Mouse (Mus musculus): ENCODE data around the gene Lrrc39. TPM values are rescaled to one million over a fixed set of nuclear protein-coding genes. Genes with fewer than 3 reads are reported as not detected.

Lrrc39 gene
- polyA plus RNA-seq, 1 experiment from 2014 or later = 2.9 TPM

DNA sequence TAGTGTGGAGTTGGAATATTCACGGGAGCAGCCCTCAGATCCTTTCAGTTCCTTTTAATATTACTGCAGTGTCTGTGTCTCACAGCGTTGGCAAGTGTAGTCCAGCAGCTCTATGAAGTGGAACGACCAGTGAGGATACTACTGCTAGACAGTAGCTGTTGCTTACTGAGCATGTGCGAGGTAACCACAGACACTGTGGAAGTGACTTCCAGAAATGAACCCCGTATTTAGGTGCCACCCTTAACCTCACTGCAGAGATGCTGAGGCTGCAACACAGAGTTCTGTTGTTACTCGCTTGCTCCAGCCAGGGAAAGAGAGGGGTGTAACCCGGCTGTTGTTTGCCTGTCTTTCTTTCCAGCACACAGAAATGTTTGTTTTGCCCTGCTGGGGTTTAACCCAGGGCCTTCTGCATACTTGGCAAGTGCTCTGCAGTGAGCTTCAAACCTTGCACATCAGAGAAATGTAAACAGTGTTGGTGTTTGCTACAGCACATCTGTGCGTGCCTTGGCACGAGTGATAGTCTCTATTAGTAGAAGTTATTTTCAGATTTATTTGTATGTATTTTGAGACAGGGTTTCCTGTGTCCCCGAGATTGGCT, 51.6 kb downstream of the Lrrc39 start, which contains the start of gene Trmt13:
TSS of gene Trmt13 (minus strand) at position 293 of the 598 bp plus-strand sequence.
- Histone ChIP-seq H3K4me1 (replicated peaks) (peaks cover 23% of the 10 kb centered on the region; the same call in 1 of the 2 replicates), H3K27ac (replicated peaks) (0 out of 2 replicates have a peak within 1 kb of the TSS, but pooled peaks have one; percentile 10), H3K4me2 (peak within 1 kb of the TSS; percentile 8; the same call in 1 of the 2 replicates), H3K9me3 (replicated peaks) (no peaks in the 10 kb centered on the region), H3K27me3 (no peaks in the 10 kb centered on the region), H3K36me3 (replicated peaks) (peaks cover 74% of the 10 kb centered on the region), H3K9ac (no peak within 1 kb of the TSS), H3K4me3 (replicated peaks) (no peak within 1 kb of the TSS)
- whole genome bisulfite sequencing (ENCODE audit: insufficient replicate concordance) = 77% methylated on average over 10 of the region's 10 CpGs
- ATAC-seq (ENCODE audit: insufficient read depth) = peak; percentile 66

DNA sequence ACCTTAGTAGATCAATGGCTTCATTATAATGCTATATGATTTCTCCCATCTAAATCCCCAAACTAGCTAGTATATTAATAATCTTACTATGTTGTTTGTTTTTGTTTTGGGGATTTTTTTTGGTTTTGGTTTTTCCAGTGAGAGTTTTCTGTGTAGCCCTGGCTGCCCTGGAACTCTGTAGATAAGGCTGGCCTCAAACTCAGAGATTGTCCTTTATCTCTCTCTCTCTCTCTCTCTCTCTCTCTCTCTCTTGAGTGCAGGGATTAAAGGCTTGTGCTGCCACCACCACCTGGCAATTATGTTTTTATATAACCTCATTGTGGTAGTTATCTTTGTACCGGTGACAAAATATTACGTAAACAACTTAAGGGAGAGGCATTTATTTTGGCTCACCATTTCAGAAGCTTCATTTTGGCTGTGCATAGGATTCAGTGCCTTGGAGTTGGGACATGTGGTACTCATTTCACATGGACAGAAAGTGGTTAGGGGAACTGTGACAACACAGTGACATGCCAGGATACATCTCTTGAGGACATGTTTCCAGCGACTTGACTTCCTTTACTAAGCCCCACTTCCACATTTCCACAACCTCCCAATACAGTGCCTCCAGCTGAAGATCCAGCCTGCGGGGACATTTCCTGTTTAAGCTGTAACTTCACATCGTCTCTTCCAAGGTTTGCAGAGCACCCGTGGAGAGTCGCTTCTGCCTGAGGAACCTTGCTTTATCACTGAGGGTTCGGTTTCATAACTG, 52.7 kb downstream of the Lrrc39 start:
- no peak for ATAC-seq (ENCODE audit: insufficient read depth)
- H3K36me3 ChIP-seq (replicated peaks) = peaks cover 75% of the 10 kb centered on the region

DNA sequence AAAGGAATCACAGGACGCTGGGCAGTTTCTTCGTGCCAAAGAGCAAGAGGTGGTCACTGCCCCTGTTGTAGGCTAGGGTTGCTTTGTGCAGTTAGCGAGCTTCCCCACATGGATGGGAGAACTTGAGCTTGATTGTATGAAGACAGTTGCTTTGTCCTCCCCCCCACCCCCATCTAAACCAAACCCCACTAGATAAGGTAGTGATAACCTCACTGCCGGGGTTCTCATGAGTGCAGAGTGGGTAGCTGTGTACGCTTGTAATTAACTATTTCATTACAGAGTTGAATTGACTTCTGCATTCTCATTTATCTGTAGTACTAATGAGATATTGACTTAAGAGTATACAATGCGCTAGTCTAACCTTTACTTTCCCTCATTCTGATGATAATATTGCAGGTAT, 56.1 kb downstream of the Lrrc39 start:
- Histone ChIP-seq H3K27me3 (no peaks in the 10 kb centered on the region), H3K36me3 (replicated peaks) (peaks cover 81% of the 10 kb centered on the region), H3K27ac (replicated peaks) (no peak overlapping the region), H3K4me1 (replicated peaks) (peaks cover 34% of the 10 kb centered on the region), H3K4me3 (replicated peaks) (no peak overlapping the region), H3K9me3 (replicated peaks) (no peaks in the 10 kb centered on the region), H3K9ac (no peak overlapping the region), H3K4me2 (no peak overlapping the region)
- 50% methylated on average over 6 of the region's 6 CpGs for WGBS (ENCODE audit: insufficient replicate concordance)
- ATAC-seq (ENCODE audit: insufficient read depth) = no peak

More for the DNA sequence above, 52.7 kb downstream of the Lrrc39 start:
- no peak overlapping the region for H3K9ac ChIP-seq
- 0 out of 2 replicates have a peak overlapping the region, but pooled peaks have one; percentile 10 for H3K27ac ChIP-seq (replicated peaks)
- H3K4me1 ChIP-seq (replicated peaks) = peaks cover 29% of the 10 kb centered on the region
- no peak overlapping the region for H3K4me3 ChIP-seq (replicated peaks)
- WGBS (ENCODE audit: insufficient replicate concordance) = 63% methylated on average over 8 of the region's 8 CpGs
- no peak overlapping the region for H3K4me2 ChIP-seq
- H3K27me3 ChIP-seq = no peaks in the 10 kb centered on the region
- no peaks in the 10 kb centered on the region for H3K9me3 ChIP-seq (replicated peaks)

DNA sequence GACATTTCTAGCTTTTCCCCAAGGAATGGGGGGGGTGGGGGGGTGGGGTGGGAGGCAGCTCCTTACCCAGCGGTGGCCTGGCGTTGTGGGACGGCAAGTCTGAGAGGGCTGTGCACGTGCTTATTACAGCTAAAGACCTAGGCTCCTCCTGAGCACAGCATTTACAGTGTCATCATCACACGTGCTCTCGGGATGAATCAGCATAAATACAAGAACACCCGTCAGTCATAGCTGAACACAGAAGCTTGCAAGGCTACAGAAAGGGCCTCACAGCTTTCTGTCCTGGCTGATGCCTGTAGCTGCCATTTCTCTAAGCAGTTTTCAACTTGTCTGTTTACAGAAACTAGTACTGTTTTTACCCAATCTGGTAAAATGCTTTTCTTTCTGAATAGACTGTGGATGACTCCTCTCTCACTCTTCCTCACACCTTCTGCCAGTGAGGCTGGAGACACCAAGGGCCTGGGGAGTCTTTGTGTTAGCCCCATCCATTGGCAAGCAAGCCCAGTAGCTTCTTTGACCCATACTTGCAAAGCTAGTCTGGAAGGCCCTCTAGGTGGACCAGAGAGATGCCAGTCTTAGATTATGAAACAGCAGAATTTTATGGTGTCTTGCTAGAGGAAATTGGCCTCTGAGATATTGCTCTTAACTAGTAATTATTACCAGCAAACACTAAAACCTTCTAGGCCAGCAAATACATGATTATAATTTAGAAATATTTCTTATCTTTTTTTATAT, 58.0 kb downstream of the Lrrc39 start:
- H3K9me3 ChIP-seq (replicated peaks) = no peaks in the 10 kb centered on the region
- H3K4me2 ChIP-seq = no peak overlapping the region
- H3K9ac ChIP-seq = no peak overlapping the region
- H3K36me3 ChIP-seq (replicated peaks) = peaks cover 64% of the 10 kb centered on the region
- H3K27ac ChIP-seq (replicated peaks) = peak overlapping the region; percentile 12; the same call in 1 of the 2 replicates
- peak; percentile 94 for ATAC-seq (ENCODE audit: insufficient read depth)
- H3K27me3 ChIP-seq = no peaks in the 10 kb centered on the region
- H3K4me1 ChIP-seq (replicated peaks) = peaks cover 18% of the 10 kb centered on the region
- WGBS (ENCODE audit: insufficient replicate concordance) = 43% methylated on average over 7 of the region's 7 CpGs
- H3K4me3 ChIP-seq (replicated peaks) = no peak overlapping the region

DNA sequence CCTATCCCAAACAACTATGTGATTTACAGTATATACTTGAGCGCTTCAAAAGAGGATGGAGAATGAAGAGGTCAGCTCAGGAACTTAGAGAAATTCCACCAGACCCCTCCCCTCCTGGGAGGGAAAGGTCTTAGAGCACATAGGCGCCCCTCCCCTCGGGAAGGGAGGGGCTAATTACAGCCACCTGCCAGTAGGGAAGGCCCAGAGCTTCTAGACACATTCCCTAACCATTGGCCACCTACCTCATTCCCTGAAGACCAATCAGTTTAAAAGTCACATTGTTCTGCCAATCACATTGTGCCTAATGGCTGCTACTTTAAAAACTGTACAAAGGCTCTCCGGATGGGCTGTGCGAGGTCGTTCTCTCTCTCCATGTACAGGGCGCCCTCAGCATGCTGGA, 59.9 kb downstream of the Lrrc39 start:
- no peak overlapping the region for H3K4me3 ChIP-seq (replicated peaks)
- no peaks in the 10 kb centered on the region for H3K27me3 ChIP-seq
- 91% methylated on average over 7 of the region's 7 CpGs for WGBS (ENCODE audit: insufficient replicate concordance)
- H3K27ac ChIP-seq (replicated peaks) = no peak overlapping the region
- no peak for ATAC-seq (ENCODE audit: insufficient read depth)
- no peak overlapping the region for H3K9ac ChIP-seq
- H3K4me1 ChIP-seq (replicated peaks) = peaks cover 18% of the 10 kb centered on the region
- H3K4me2 ChIP-seq = no peak overlapping the region
- peaks cover 67% of the 10 kb centered on the region for H3K36me3 ChIP-seq (replicated peaks)
- H3K9me3 ChIP-seq (replicated peaks) = no peaks in the 10 kb centered on the region

DNA sequence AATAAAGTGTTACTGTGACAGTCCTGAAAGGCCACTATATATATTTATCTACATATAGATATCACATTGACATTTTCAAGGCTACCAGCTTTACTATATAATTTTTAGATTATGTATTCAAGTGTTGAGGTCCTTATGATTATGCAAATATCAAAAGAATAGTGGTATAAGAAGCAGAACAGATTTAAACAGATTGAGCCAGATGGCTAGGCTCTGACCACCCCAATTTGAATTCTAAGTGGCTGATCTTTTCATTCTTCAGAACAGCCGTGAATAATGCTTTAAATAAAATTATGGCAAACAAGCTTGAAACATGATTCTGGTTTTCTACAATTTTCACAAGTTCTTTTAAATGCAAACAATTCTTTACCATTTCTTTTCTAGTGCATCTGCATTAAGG, 68.7 kb downstream of the Lrrc39 start:
- Histone ChIP-seq H3K9me3 (replicated peaks) (no peaks in the 10 kb centered on the region), H3K4me1 (replicated peaks) (no peaks in the 10 kb centered on the region), H3K36me3 (replicated peaks) (peaks cover 87% of the 10 kb centered on the region), H3K27me3 (no peaks in the 10 kb centered on the region), H3K9ac (no peak overlapping the region), H3K4me2 (no peak overlapping the region), H3K4me3 (replicated peaks) (no peak overlapping the region), H3K27ac (replicated peaks) (no peak overlapping the region)
- ATAC-seq (ENCODE audit: insufficient read depth) = no peak
- WGBS (ENCODE audit: insufficient replicate concordance) = 78% methylated on average over 1 of the region's 1 CpGs

Other genes with a start within 250 kb of the Lrrc39 start
- gene Cdc14a, start 138.9 kb upstream of the Lrrc39 start, polyA plus RNA-seq (2015; fragmentation: Nextera tagmentation; extraction: Ambion mirVana) = 1.9 and 2.1 TPM in 2 replicates
- gene Rtca, start 54.8 kb upstream of the Lrrc39 start, polyA plus RNA-seq (2015; fragmentation: Nextera tagmentation; extraction: Ambion mirVana) = 24.4 and 25.1 TPM in 2 replicates
- 14.2 and 16.1 TPM in 2 replicates for gene Dbt, start 49.9 kb upstream of the Lrrc39 start, polyA plus RNA-seq (2015; fragmentation: Nextera tagmentation; extraction: Ambion mirVana)
- 17.0 and 18.5 TPM in 2 replicates for gene Sass6, start 32.0 kb downstream of the Lrrc39 start, polyA plus RNA-seq (2015; fragmentation: Nextera tagmentation; extraction: Ambion mirVana)
- 7.3 and 8.2 TPM in 2 replicates for gene Trmt13, start 51.6 kb downstream of the Lrrc39 start, polyA plus RNA-seq (2015; fragmentation: Nextera tagmentation; extraction: Ambion mirVana)
- gene Mfsd14a, start 99.7 kb downstream of the Lrrc39 start, polyA plus RNA-seq (2015; fragmentation: Nextera tagmentation; extraction: Ambion mirVana) = 33.3 and 34.9 TPM in 2 replicates
- not detected in 2 replicates for gene Gm43191, start 118.3 kb downstream of the Lrrc39 start, polyA plus RNA-seq (2015; fragmentation: Nextera tagmentation; extraction: Ambion mirVana)
- gene Slc35a3, start 149.9 kb downstream of the Lrrc39 start, polyA plus RNA-seq (2015; fragmentation: Nextera tagmentation; extraction: Ambion mirVana) = 7.7 and 8.4 TPM in 2 replicates
- 10.3 and 12.1 TPM in 2 replicates for gene Agl, start 245.2 kb downstream of the Lrrc39 start, polyA plus RNA-seq (2015; fragmentation: Nextera tagmentation; extraction: Ambion mirVana)